Mouse (Mus musculus) layer of hippocampus, adult 11-12 months (tissue): ENCODE data around the gene Ece1.

ENCODE experiments used
- DNase-seq: peaks from one replicate; pipeline ENCODE4 v3.0.0; 2022; ENCODE audit warnings: low spot score

Gene Ece1

GRCm38 (mm10) chr4:137882663-137883062 lies 20.6 kb downstream of the Ece1 start:
- DNase-seq = no peak

DNA sequence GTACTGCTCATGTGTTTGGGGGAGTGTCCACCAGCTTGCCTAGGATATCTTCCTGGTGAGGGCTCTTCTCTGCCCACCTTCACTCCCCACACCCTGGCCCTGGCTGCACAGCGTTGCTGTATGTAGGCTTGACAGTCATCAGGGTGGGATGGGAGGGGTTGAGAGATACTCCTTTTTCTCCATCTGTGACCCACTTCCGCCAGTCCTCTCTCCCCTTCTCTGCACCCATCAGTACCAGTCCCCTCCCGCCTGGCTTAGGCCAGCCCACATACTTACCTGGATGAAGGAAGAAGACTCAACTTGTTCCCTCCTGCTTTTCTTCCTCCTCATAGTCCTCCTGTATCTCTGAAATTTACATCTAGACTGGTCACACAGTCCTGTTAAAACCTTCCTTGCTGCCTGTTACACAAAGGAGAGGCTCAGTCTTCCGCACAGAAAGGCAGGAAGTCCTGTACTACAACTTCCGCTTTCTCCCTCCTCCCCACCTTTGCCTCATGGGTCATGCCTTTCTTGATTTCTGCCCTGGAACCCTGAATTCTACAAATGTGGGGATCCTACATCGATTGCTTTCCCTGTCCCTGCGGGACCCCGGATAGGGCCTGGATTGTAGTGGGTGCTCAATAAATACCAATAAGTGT lies 21.6 kb downstream of the Ece1 start:
- DNase-seq = no peak

GRCm38 (mm10) chr4:137887337-137887992 lies 25.4 kb downstream of the Ece1 start:
- no peak for DNase-seq

GRCm38 (mm10) chr4:137887993-137888388 lies 26.0 kb downstream of the Ece1 start:
- no peak for DNase-seq

DNA sequence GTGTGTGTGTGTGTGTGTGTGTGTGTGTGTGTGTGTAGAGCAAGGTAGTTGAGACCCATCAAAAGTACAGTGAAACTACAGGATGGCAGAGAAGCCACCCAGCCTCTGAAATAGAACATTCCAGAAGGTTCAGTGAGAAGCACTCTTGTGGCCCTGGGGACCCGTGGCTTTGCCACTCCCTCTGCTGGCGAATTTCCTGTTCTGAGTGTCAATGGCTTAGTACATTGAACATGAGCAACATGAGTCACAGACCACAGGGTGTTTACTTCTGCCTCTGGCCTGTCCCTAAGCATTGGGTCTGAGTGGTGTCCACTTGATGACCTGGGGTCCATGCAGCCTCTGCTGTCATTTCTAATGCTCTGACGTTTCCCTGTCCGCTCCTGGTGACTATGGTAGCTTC lies 28.6 kb downstream of the Ece1 start:
- no peak for DNase-seq

- peak; percentile 40 for DNase-seq
Measured at GRCm38 (mm10) chr4:137891553-137892145, 29.6 kb downstream of the Ece1 start.

- no peak for DNase-seq
Measured at GRCm38 (mm10) chr4:137892713-137893242, 30.7 kb downstream of the Ece1 start.

GRCm38 (mm10) chr4:137896612-137897297 lies 34.7 kb downstream of the Ece1 start:
- DNase-seq = peak; percentile 56

GRCm38 (mm10) chr4:137897298-137897612 lies 35.2 kb downstream of the Ece1 start:
- peak; percentile 68 for DNase-seq

DNA sequence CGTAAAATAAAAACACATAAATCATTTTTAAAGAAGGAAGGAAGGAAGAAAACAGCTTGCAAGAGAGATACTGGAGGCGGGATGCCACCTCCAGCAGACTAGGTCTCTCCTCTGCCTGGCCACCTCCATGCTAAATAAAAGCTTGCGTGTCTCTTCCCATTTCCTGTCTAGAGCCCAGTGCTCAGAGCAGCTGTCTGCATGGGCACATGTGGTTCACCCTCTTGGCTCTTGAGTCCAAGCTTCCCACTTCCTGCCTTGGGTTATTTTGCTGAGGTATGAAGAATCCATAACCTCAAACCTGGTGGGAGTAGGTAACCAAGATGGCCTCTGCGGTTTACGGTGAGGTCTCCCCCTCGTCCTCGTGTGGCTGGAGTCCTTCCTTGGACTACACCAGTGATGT lies 36.5 kb downstream of the Ece1 start:
- no peak for DNase-seq

GRCm38 (mm10) chr4:137902268-137902667 lies 40.2 kb downstream of the Ece1 start:
- no peak for DNase-seq

GRCm38 (mm10) chr4:137902873-137903272 lies 40.8 kb downstream of the Ece1 start:
- DNase-seq = no peak

DNA sequence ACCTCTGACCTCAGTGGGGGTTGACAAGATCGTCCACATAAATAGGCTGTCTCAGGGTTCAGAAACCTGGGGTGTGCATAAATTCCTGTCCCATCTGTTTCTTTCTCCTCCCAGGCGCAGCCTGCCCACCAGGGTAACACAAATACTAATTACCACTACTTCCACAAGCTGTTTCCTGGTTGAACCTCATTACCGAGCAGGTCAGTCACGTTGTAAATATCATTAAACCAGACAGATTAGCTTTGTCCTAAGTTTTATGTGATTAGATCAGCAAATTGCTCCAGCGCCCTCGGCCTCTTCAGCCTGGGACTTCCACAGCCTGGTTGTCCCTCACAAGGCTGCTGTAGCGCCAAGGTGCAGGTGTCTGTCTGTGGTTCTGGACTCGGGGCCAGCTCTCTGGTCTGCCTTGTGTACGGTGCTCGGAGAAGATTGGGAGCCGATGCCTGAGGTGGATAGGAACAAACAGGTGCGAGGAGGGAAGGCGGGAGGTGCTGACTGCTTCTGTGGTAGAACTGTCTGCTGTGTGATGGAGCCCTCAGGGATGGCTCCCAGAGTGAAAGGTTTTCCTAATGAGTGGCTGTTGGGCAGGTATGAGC lies 43.0 kb downstream of the Ece1 start:
- DNase-seq = no peak

DNA sequence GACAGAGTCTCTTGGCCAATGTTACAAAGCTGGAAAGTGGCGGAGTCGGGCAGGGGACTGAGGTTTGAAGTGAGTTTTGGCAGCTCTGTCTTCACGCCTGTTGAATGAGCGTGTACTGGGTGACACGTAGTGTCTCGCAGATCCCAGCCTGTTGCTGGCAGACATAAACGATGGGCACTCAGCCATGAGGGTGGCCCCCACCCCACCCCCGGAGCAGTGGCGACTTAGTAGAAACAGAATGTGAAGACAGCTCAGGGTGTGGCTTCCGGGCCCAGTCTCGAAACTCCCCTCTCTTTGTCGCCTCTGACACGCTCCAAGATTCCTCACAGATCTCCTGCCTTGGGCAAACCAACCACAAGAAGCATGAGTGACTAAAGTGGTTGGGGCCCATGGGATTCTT lies 45.9 kb downstream of the Ece1 start:
- no peak for DNase-seq

DNA sequence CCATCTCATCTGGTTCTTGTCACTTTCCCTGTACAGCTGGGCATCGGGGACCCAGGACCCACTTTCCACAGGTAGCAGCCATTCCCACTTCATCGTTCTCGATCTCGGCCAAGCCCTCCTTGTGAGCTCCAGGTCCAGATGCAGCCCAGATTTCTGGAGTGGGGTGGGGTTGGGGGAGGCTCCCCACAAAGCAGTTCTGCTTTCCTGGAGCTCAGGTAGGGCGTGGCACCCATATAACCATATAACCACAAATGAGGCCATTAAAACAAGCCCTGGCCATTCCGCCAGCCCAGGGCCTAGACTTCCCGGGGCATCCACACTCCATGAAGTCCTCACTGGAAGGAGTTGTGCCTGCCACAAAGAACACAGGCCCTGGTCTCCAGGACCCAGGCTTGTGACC lies 46.5 kb downstream of the Ece1 start:
- DNase-seq = no peak

DNA sequence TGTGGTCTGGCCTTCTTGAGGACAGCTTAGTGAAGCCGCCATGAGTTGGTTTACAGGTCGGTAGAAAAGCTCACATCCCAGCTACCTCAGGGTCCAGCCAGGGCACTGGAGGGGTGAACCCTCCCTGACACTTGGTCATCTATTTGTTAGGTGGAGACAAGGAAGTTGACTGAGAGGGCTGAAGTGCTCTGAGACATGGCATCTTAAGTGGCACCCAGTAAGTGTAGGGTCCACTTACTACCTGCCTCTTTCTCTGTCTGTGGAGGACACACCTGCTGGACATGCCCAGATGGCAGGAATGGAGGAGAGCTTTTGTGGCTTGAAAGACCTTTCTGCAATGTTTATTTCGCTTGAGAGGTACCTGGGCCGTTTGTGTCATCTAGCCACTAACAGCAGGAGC lies 46.9 kb downstream of the Ece1 start:
- DNase-seq = no peak

DNA sequence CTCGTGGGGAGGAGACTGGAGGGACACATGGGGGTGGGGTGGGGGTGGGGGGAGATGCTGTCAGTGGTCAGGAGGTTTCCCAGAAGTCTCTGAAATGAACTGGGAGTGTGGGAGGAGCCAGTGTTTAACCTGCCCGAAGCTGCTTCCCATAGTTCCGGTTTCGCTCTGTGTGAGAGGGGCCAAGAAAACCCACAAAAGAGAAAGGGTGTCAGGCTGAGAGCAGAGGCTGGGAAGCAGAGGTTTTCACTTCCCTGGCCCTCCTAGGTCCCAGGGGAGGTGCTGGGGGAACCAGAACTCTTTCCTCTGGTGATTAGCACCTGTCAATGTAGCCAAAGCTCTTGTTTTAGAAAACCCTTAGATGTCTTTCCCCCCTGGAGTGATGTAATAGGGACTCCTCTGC lies 47.4 kb downstream of the Ece1 start:
- DNase-seq = no peak

DNA sequence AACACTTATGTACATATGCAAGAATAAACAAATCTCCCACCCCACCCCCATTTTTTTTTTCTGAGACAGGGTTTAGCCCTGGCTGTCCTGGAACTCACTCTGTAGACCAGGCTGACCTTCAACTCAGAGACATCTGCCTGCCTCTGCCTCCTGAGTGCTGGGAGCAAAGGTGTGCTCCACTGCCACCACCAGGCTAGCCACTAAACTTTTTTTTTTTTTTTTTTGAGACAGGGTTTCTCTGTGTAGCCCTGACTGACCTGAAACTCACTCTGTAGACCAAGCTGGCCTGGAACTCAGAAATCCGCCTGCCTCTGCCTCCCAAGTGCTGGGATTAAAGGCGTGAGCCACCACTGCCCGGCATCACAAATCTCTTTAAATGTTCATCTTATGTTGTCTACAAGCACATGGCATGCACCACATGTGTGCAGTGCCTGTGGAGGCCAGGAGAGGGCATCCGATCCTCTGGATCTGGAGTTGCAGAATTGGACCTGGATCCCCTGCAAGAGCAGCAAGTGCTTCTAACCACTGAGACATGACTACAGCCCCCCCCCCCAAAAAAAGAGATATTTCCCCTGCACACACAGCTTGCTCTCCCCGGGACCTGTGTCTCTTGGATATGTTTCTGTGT lies 48.5 kb downstream of the Ece1 start:
- DNase-seq = no peak

- no peak for DNase-seq
Measured at GRCm38 (mm10) chr4:137911657-137912056, 49.6 kb downstream of the Ece1 start.

DNA sequence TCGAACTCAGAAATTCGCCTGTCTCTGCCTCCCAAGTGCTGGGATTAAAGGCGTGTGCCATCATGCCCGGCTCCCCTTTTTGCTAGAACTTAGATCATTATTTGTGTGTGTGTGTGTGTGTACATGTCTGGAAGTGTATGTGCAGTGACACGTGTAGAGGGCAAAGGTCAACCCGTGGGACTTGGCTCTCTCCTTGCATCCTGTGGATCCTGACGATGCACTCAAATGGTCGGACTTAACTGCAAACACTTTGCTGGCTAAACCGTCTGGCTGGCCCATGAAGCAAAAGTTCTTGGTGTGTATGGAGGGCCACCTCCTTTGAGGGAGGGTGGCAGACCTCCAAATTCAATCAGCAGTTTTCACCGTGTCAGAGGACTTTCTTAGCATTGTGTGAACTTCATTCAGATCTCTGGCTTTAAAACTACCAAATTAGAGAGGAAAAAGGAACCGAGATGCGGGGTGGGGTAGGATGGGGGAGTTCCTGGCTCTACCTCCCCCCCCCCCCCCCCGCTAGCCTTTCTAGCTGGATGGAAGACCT lies 50.8 kb downstream of the Ece1 start:
- DNase-seq = no peak

GRCm38 (mm10) chr4:137913321-137914057 lies 51.5 kb downstream of the Ece1 start:
- DNase-seq = peak; percentile 40
